Mouse (Mus musculus): ENCODE results near the gene Cip2a. TPM values are rescaled to one million over a fixed set of nuclear protein-coding genes. Genes with fewer than 3 reads are reported as not detected.

The Cip2a gene
- polyA plus RNA-seq, 1 experiment from 2014 or later: 6.2 TPM

DNA sequence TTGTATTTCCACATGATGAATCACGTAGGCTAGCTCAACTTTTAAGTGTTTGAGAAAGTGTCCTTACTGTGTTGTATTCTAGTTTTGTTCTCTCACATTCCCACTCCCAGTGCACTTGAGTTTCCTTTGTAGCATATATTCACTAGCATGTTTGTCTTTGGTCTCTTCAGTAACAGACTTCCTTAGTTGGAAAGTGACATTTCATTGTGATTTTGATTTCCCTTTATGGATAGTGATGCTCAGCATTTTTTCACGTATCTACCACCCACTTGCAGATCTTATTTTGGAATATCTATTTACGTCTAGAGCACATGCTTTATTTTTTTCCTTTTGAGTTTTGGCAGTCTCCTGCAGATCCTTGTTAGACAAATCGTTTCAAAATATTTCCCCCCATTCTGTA lies 43.8 kb downstream of the Cip2a start:
- Histone ChIP-seq H3K9ac (replicated peaks) (no peak overlapping the region), H3K27me3 (ENCODE audit: insufficient read depth, low read length) (no peaks in the 10 kb centered on the region), H3K4me2 (ENCODE audit: low read depth, low read length) (no peak overlapping the region), H3K4me1 (ENCODE audit: insufficient read depth) (no peaks in the 10 kb centered on the region), H3K9me3 (ENCODE audit: low read length) (no peaks in the 10 kb centered on the region), H3K4me3 (ENCODE audit: low read depth, low read length) (no peak overlapping the region), H3K27ac (ENCODE audit: low read depth) (no peak overlapping the region), H3K36me3 (replicated peaks; ENCODE audit: insufficient read depth, low read length) (no peaks in the 10 kb centered on the region)
- ATAC-seq (no peak), DNase-seq (no peak)
- 70% methylated on average over 4 of the region's 4 CpGs for WGBS (ENCODE audit: insufficient replicate concordance)
- TF ChIP-seq CTCF (IDR thresholded peaks at IDR 0.05; ENCODE audit: low read depth) (no peak), EP300 (IDR thresholded peaks at IDR 0.05; ENCODE audit: low read depth) (no peak)

DNA sequence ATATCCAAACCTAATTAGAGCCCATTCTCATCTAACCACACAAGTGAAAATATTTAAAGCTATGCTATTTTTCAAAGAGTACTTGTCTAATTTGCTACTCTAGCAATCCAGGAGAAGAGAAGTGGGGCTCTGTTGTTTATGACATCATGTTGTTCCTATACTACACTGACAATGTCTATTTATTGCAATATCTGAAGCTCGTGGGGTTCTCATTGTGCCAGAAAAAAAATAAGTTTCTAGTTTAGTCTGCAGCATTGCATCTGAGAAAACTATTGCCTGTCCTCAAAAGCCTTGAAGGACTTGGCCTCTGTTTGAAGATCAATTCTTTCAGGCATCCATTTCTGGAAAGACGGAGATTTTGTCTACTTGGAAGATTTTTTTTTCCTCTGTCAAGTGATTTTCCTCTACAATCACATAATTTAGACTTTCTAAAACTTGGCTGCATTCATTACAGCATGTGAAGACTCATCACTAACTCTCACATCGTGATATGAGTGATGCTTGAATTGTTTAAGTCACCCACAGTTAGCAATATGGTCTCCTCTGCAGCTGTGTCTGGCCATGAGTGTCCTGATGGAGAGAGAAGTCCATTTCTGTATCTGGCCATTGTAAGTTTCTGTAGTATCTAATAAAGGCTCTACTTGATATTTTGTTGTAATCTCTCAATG lies 46.7 kb downstream of the Cip2a start:
- TF ChIP-seq EP300 (IDR thresholded peaks at IDR 0.05; ENCODE audit: low read depth) (no peak), CTCF (IDR thresholded peaks at IDR 0.05; ENCODE audit: low read depth) (no peak)
- DNase-seq: no peak
- Histone ChIP-seq H3K36me3 (replicated peaks; ENCODE audit: insufficient read depth, low read length) (no peaks in the 10 kb centered on the region), H3K4me3 (ENCODE audit: low read depth, low read length) (no peak overlapping the region), H3K4me2 (ENCODE audit: low read depth, low read length) (no peak overlapping the region), H3K27me3 (ENCODE audit: insufficient read depth, low read length) (no peaks in the 10 kb centered on the region), H3K9ac (replicated peaks) (no peak overlapping the region), H3K27ac (ENCODE audit: low read depth) (no peak overlapping the region), H3K4me1 (ENCODE audit: insufficient read depth) (no peaks in the 10 kb centered on the region), H3K9me3 (ENCODE audit: low read length) (no peaks in the 10 kb centered on the region)
- no peak for ATAC-seq
- 68% methylated on average over 3 of the region's 3 CpGs for WGBS (ENCODE audit: insufficient replicate concordance)

DNA sequence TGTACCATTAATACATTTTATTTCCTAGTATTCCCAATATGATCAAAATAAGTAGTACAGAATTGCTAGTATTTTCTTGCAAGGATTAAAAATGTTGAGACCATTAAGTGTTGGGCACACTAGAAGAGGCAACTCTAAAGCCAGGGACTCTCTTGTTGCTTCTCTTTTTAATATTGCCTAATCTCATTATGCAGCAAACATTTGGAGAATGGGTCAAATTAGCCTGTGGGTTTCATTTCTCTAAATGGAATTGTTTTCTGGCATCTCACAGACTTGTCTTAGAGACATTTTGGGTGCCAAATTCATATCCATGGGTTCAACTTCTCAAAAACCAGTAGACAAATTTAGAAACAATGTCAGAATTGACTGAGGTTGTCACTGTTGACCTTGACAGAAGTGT lies 55.2 kb downstream of the Cip2a start:
- TF ChIP-seq CTCF (IDR thresholded peaks at IDR 0.05; ENCODE audit: low read depth): no peak
- TF ChIP-seq EP300 (IDR thresholded peaks at IDR 0.05; ENCODE audit: low read depth): no peak
- Histone ChIP-seq H3K4me3 (ENCODE audit: low read depth, low read length) (no peak overlapping the region), H3K36me3 (replicated peaks; ENCODE audit: insufficient read depth, low read length) (no peaks in the 10 kb centered on the region), H3K9ac (replicated peaks) (no peak overlapping the region), H3K27ac (ENCODE audit: low read depth) (no peak overlapping the region), H3K9me3 (ENCODE audit: low read length) (no peaks in the 10 kb centered on the region), H3K4me1 (ENCODE audit: insufficient read depth) (no peaks in the 10 kb centered on the region), H3K4me2 (ENCODE audit: low read depth, low read length) (no peak overlapping the region), H3K27me3 (ENCODE audit: insufficient read depth, low read length) (no peaks in the 10 kb centered on the region)
- DNase-seq (no peak), ATAC-seq (no peak)

DNA sequence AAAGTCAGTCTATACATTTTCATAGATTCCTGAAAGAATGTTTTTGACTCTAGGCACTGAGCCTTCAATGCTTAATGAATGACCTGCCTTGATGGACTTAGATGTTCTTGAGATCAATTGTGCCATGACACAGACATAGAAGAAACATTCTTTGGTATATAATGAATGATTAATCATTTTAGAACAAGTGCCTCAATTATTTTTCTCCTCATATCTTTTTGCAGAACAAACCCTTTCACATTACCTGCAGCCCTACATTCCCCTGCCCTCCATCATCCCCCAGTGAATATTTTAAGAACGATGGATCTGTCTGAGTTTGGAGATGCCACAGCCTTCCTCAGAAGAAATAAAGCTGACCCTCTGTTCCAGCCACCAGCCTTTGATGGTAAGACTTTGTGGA lies 63.2 kb downstream of the Cip2a start, which contains the start of gene Myh15:
Myh15 (plus strand) TSS at position 301 of the 400 bp plus-strand sequence.
- H3K27me3 ChIP-seq (ENCODE audit: insufficient read depth, low read length): no peaks in the 10 kb centered on the region
- ATAC-seq (no peak), DNase-seq (no peak)
- H3K36me3 ChIP-seq (replicated peaks; ENCODE audit: insufficient read depth, low read length): no peaks in the 10 kb centered on the region
- 81% methylated on average over 1 of the region's 1 CpGs for WGBS (ENCODE audit: insufficient replicate concordance)
- H3K4me3 ChIP-seq (ENCODE audit: low read depth, low read length): no peak within 1 kb of the TSS
- H3K27ac ChIP-seq (ENCODE audit: low read depth): no peak within 1 kb of the TSS
- H3K9me3 ChIP-seq (ENCODE audit: low read length): no peaks in the 10 kb centered on the region
- no peak within 1 kb of the TSS for H3K9ac ChIP-seq (replicated peaks)
- TF ChIP-seq CTCF (IDR thresholded peaks at IDR 0.05; ENCODE audit: low read depth): no peak
- no peak within 1 kb of the TSS for H3K4me2 ChIP-seq (ENCODE audit: low read depth, low read length)
- no peaks in the 10 kb centered on the region for H3K4me1 ChIP-seq (ENCODE audit: insufficient read depth)

Other genes starting within 250 kb of the Cip2a start
- gene Trat1, start 222.2 kb upstream of the Cip2a start, polyA plus RNA-seq (2015; fragmentation: Nextera tagmentation; extraction: Ambion mirVana): not detected in 2 replicates
- gene Retnlb, start 177.3 kb upstream of the Cip2a start, polyA plus RNA-seq (2015; fragmentation: Nextera tagmentation; extraction: Ambion mirVana): not detected in 2 replicates
- gene Retnla, start 151.6 kb upstream of the Cip2a start, polyA plus RNA-seq (2015; fragmentation: Nextera tagmentation; extraction: Ambion mirVana): 0.19 TPM in 1 of 2 replicates, not detected in the other
- 82.0 and 94.6 TPM in 2 replicates for gene Retnlg, start 121.6 kb upstream of the Cip2a start, polyA plus RNA-seq (2015; fragmentation: Nextera tagmentation; extraction: Ambion mirVana)
- gene Dzip3, start within 50 bp of the Cip2a start, polyA plus RNA-seq (2015; fragmentation: Nextera tagmentation; extraction: Ambion mirVana): 2.2 and 2.6 TPM in 2 replicates
- gene Myh15, start 63.3 kb downstream of the Cip2a start, polyA plus RNA-seq (2015; fragmentation: Nextera tagmentation; extraction: Ambion mirVana): not detected in 2 replicates

Measured in liver, postnatal 0 days (tissue).